ENCODE assay signal across 16 mouse cellular contexts in the genomic region with DNA sequence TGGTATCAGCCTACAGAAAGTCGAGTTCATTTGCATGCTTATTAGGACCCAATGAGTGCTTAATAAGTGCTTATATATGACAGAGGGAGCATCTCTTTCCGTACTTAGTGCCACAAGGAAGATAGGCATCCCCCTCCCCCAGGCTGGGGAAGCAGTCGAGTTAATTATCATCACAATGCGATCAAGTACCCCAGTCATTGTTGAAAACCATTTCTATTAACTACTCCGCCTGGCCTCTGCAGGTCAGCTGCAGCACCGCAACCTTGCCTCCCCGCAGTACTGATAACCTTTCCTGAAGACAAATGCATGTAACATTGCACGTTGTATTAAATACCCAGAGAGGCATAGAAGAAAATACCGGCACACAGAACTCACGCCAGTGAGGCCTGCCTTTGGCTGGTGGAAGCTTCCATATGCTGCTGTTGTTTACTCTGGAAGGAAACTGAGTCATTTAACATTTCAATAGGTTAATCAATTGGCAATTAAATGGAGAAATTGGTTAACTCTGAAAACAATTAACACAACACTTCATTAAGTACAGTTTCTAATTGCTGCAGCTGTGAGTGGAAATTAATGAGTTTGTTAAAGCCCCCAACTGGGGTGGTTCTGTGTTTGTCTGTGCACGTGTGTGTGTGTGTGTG.
DNase-seq lines count a peak whose midpoint lies in the region; ATAC-seq lines count a peak whose summit lies in the region.
"Had no signal": no experiment of that assay in that cellular context is flagged by ENCODE, and none has a peak within 500 bp of the region (broad histone marks: within the 10 kb centered on the region; RNA-seq: fewer than 3 reads in every experiment).

No protein-coding gene starts in this region.

- H3K27ac ChIP-seq in hindbrain, embryonic 11.5 days (ENCODE audit: low read depth, low read length) = no peak overlapping the region
- H3K27ac ChIP-seq in hindbrain, embryonic 16.5 days (ENCODE audit: low read depth, low read length) = no peak overlapping the region
- H3K27ac ChIP-seq in forebrain, embryonic 14.5 days (ENCODE audit: low read depth, low read length) = no peak overlapping the region
- peak overlapping the region; percentile 80 for H3K27ac ChIP-seq in midbrain, embryonic 14.5 days (replicated peaks; ENCODE audit: low read depth, low read length)
- no peak overlapping the region for H3K27ac ChIP-seq in heart, embryonic 10.5 days
- H3K27ac ChIP-seq: embryonic facial prominence, embryonic 15.5 days; limb, embryonic 12.5 days had no signal

- H3K9me3 ChIP-seq in hindbrain, embryonic 11.5 days (ENCODE audit: control insufficient read depth, low read length) = no peaks in the 10 kb centered on the region
- no peaks in the 10 kb centered on the region for H3K9me3 ChIP-seq in hindbrain, embryonic 16.5 days (ENCODE audit: control insufficient read depth, low read length)
- 0 out of 2 replicates have a peak, but pooled peaks cover 2% of the 10 kb centered on the region for H3K9me3 ChIP-seq in forebrain, embryonic 14.5 days (replicated peaks; ENCODE audit: control insufficient read depth, low read length)
- no peaks in the 10 kb centered on the region for H3K9me3 ChIP-seq in midbrain, embryonic 14.5 days (ENCODE audit: control insufficient read depth, low read length)
- H3K9me3 ChIP-seq in heart, embryonic 10.5 days = no peaks in the 10 kb centered on the region
- H3K9me3 ChIP-seq: embryonic facial prominence, embryonic 15.5 days; limb, embryonic 12.5 days had no signal

- H3K4me1 ChIP-seq in hindbrain, embryonic 11.5 days (replicated peaks; ENCODE audit: control insufficient read depth, insufficient read depth, low read length) = peaks cover 10% of the 10 kb centered on the region
- H3K4me1 ChIP-seq in hindbrain, embryonic 16.5 days (ENCODE audit: control insufficient read depth, insufficient read depth, low read depth, low read length) = peaks cover 10% of the 10 kb centered on the region
- H3K4me1 ChIP-seq in forebrain, embryonic 14.5 days (ENCODE audit: control insufficient read depth, insufficient read depth, low read length) = peaks cover 28% of the 10 kb centered on the region
- H3K4me1 ChIP-seq in midbrain, embryonic 14.5 days (ENCODE audit: control insufficient read depth, insufficient read depth, low read length) = peaks cover 36% of the 10 kb centered on the region
- no peaks in the 10 kb centered on the region for H3K4me1 ChIP-seq in heart, embryonic 10.5 days
- H3K4me1 ChIP-seq: megakaryocyte, embryonic 14.5 days had no signal

- H3K4me2 ChIP-seq in hindbrain, embryonic 11.5 days (replicated peaks; ENCODE audit: low read depth, low read length) = no peak overlapping the region
- H3K4me2 ChIP-seq in hindbrain, embryonic 16.5 days (ENCODE audit: low read length) = no peak overlapping the region
- peak overlapping the region; percentile 24; the same call in 1 of the 2 replicates for H3K4me2 ChIP-seq in forebrain, embryonic 14.5 days (ENCODE audit: low read length)
- no peak overlapping the region for H3K4me2 ChIP-seq in midbrain, embryonic 14.5 days (ENCODE audit: low read length)
- H3K4me2 ChIP-seq: embryonic facial prominence, embryonic 15.5 days; limb, embryonic 12.5 days had no signal

- 12% methylated on average over 11 of the region's 11 CpGs for WGBS in hindbrain, embryonic 11.5 days
- 11% methylated on average over 11 of the region's 11 CpGs for WGBS in hindbrain, embryonic 16.5 days
- WGBS in forebrain, embryonic 14.5 days = 2% methylated on average over 11 of the region's 11 CpGs
- 9% methylated on average over 11 of the region's 11 CpGs for WGBS in midbrain, embryonic 14.5 days
- WGBS in heart, embryonic 10.5 days = 26% methylated on average over 11 of the region's 11 CpGs

- no peaks in the 10 kb centered on the region for H3K36me3 ChIP-seq in hindbrain, embryonic 11.5 days (ENCODE audit: control insufficient read depth, insufficient read depth, low read length)
- no peaks in the 10 kb centered on the region for H3K36me3 ChIP-seq in hindbrain, embryonic 16.5 days (ENCODE audit: control insufficient read depth, insufficient read depth, low read length)
- H3K36me3 ChIP-seq in forebrain, embryonic 14.5 days (ENCODE audit: control insufficient read depth, insufficient read depth, low read length) = no peaks in the 10 kb centered on the region
- no peaks in the 10 kb centered on the region for H3K36me3 ChIP-seq in midbrain, embryonic 14.5 days (ENCODE audit: control insufficient read depth, insufficient read depth, low read length)
- no peaks in the 10 kb centered on the region for H3K36me3 ChIP-seq in heart, embryonic 10.5 days
- H3K36me3 ChIP-seq: embryonic facial prominence, embryonic 15.5 days; limb, embryonic 12.5 days had no signal

- no peak overlapping the region for H3K4me3 ChIP-seq in hindbrain, embryonic 11.5 days (ENCODE audit: low read depth, low read length)
- no peak overlapping the region for H3K4me3 ChIP-seq in hindbrain, embryonic 16.5 days (ENCODE audit: low read length)
- H3K4me3 ChIP-seq in forebrain, embryonic 14.5 days (ENCODE audit: low read depth, low read length) = no peak overlapping the region
- no peak overlapping the region for H3K4me3 ChIP-seq in midbrain, embryonic 14.5 days (replicated peaks; ENCODE audit: low read depth, low read length)
- no peak overlapping the region for H3K4me3 ChIP-seq in heart, embryonic 10.5 days
- H3K4me3 ChIP-seq: embryonic facial prominence, embryonic 15.5 days; limb, embryonic 12.5 days; megakaryocyte, embryonic 14.5 days had no signal

- no peak overlapping the region for H3K9ac ChIP-seq in hindbrain, embryonic 11.5 days (ENCODE audit: low read depth, low read length)
- H3K9ac ChIP-seq in hindbrain, embryonic 16.5 days (ENCODE audit: low read depth, low read length) = no peak overlapping the region
- H3K9ac ChIP-seq in forebrain, embryonic 14.5 days (ENCODE audit: low read length) = no peak overlapping the region
- H3K9ac ChIP-seq in midbrain, embryonic 14.5 days (replicated peaks; ENCODE audit: low read length) = no peak overlapping the region
- H3K9ac ChIP-seq: embryonic facial prominence, embryonic 15.5 days; limb, embryonic 12.5 days; liver, postnatal 0 days had no signal

- peak; percentile 60 for DNase-seq in hindbrain, embryonic 11.5 days (ENCODE audit: low spot score)
- peak; percentile 59 for DNase-seq in forebrain, embryonic 14.5 days (ENCODE audit: low spot score)
- peak; percentile 62 for DNase-seq in midbrain, embryonic 14.5 days
- peak; percentile 57 for DNase-seq in retina, postnatal 1 day
- no peak for DNase-seq in layer of hippocampus, adult 9-11 months
- DNase-seq in heart, embryonic 10.5 days (ENCODE audit: low spot score) = no peak
- DNase-seq: cerebellum, postnatal 10 days; heart, postnatal 4 days; kidney, adult 2 months; liver, postnatal 0 days; thymus, postnatal 4 days had no signal

- ATAC-seq in hindbrain, embryonic 11.5 days (ENCODE audit: low FRiP score) = peak; percentile 79
- no peak for ATAC-seq in hindbrain, embryonic 16.5 days
- peak; percentile 59 for ATAC-seq in forebrain, embryonic 14.5 days
- peak; percentile 64; the same call in 1 of the 2 replicates for ATAC-seq in midbrain, embryonic 14.5 days (ENCODE audit: low FRiP score, low TSS enrichment)
- ATAC-seq in megakaryocyte progenitor cell, adult 5-6 weeks (replicated peaks; ENCODE audit: poor library complexity) = no peak
- ATAC-seq: liver, postnatal 0 days had no signal

- H3K27me3 ChIP-seq in hindbrain, embryonic 11.5 days (ENCODE audit: control insufficient read depth, insufficient read depth, low read length) = peaks cover 2% of the 10 kb centered on the region; the same call in 1 of the 2 replicates
- H3K27me3 ChIP-seq in hindbrain, embryonic 16.5 days (replicated peaks; ENCODE audit: control insufficient read depth, insufficient read depth, low read length) = peaks cover 5% of the 10 kb centered on the region; the same call in 1 of the 2 replicates
- H3K27me3 ChIP-seq in forebrain, embryonic 14.5 days (replicated peaks; ENCODE audit: control insufficient read depth, insufficient read depth, low read length) = peaks cover 16% of the 10 kb centered on the region
- peaks cover 2% of the 10 kb centered on the region; the same call in 1 of the 2 replicates for H3K27me3 ChIP-seq in midbrain, embryonic 14.5 days (ENCODE audit: control insufficient read depth, insufficient read depth, low read length)
- H3K27me3 ChIP-seq in heart, embryonic 10.5 days (ENCODE audit: insufficient read depth, poor library complexity, severe bottlenecking) = peaks cover 24% of the 10 kb centered on the region
- H3K27me3 ChIP-seq: megakaryocyte, embryonic 14.5 days had no signal

Comparison
In these comparisons a context has a peak if more than half of its experiments do, and no peak if none do; other contexts are left out.
1. ATAC-seq: peak in hindbrain, embryonic 11.5 days (single experiment), forebrain, embryonic 14.5 days (single experiment) and midbrain, embryonic 14.5 days (single experiment); none in hindbrain, embryonic 16.5 days (single experiment) and megakaryocyte progenitor cell, adult 5-6 weeks (single experiment).
2. DNase-seq: peak in hindbrain, embryonic 11.5 days (single experiment), forebrain, embryonic 14.5 days (single experiment), midbrain, embryonic 14.5 days (single experiment) and retina, postnatal 1 day (single experiment); none in layer of hippocampus, adult 9-11 months (single experiment) and heart, embryonic 10.5 days (single experiment).